Mouse (Mus musculus): ENCODE measurements at regions not wholly inside any gene's neighbourhood (a gene's known extent, or its start where the extent isn't known, plus 50 kb on each side); places are given as distances from the start of the nearest gene placed in this dataset.

GRCm38 (mm10) chr8:8997621-8998020, 307.3 kb upstream of the Arglu1 start:
- Histone ChIP-seq H3K4me3 (no peak overlapping the region), H3K36me3 (ENCODE audit: control insufficient read depth, insufficient read depth) (no peaks in the 10 kb centered on the region), H3K27me3 (ENCODE audit: control insufficient read depth, insufficient read depth, insufficient read length) (no peaks in the 10 kb centered on the region), H3K4me2 (ENCODE audit: low read depth) (no peak overlapping the region), H3ac (ENCODE audit: control insufficient read depth, insufficient read length) (no peak overlapping the region), H3K79me2 (ENCODE audit: control insufficient read depth, insufficient read depth) (no peaks in the 10 kb centered on the region)
- TF ChIP-seq SRF (IDR thresholded peaks at IDR 0.05; ENCODE audit: control insufficient read depth, insufficient read length, low read depth) = no peak
- TF ChIP-seq POLR2A (IDR thresholded peaks at IDR 0.05; ENCODE audit: insufficient read length, low read depth) = no peak
- TF ChIP-seq E2F4 (IDR thresholded peaks at IDR 0.05; ENCODE audit: insufficient read depth) = no peak
- TF ChIP-seq MYOD1 (IDR thresholded peaks at IDR 0.05; ENCODE audit: control insufficient read depth in 1 of 3, insufficient read length in 2 of 3, low read depth in 2 of 3) = no peak
- no peak for TF ChIP-seq USF1 (IDR thresholded peaks at IDR 0.05; ENCODE audit: low read depth)
- no peak for TF ChIP-seq TCF12 (IDR thresholded peaks at IDR 0.05; ENCODE audit: insufficient read depth, poor library complexity, severe bottlenecking)
- TF ChIP-seq TCF3 (IDR thresholded peaks at IDR 0.05; ENCODE audit: insufficient read length, low read depth) = no peak
- TF ChIP-seq CEBPB (IDR thresholded peaks at IDR 0.05; ENCODE audit: insufficient read depth, poor library complexity, severe bottlenecking) = no peak
- TF ChIP-seq POLR2AphosphoS2 (IDR thresholded peaks at IDR 0.05; ENCODE audit: insufficient read length, low read depth) = no peak
- TF ChIP-seq MYOG (IDR thresholded peaks at IDR 0.05; ENCODE audit: control insufficient read depth in 1 of 3, insufficient read depth in 1 of 3, insufficient read length in 2 of 3, low read depth in 2 of 3) = no peak
- no peak for TF ChIP-seq MAX (IDR thresholded peaks at IDR 0.05; ENCODE audit: low read depth)
- no peak for TF ChIP-seq REST (IDR thresholded peaks at IDR 0.05; ENCODE audit: insufficient read depth, insufficient read length)

- Histone ChIP-seq H3K36me3 (ENCODE audit: control insufficient read depth, insufficient read depth) (no peaks in the 10 kb centered on the region), H3ac (ENCODE audit: control insufficient read depth, insufficient read length) (no peak overlapping the region), H3K79me2 (ENCODE audit: control insufficient read depth, insufficient read depth) (no peaks in the 10 kb centered on the region), H3K4me3 (no peak overlapping the region), H3K4me2 (ENCODE audit: low read depth) (no peak overlapping the region), H3K27me3 (ENCODE audit: control insufficient read depth, insufficient read depth, insufficient read length) (no peaks in the 10 kb centered on the region)
- TF ChIP-seq E2F4 (IDR thresholded peaks at IDR 0.05; ENCODE audit: insufficient read depth) (no peak), POLR2AphosphoS2 (IDR thresholded peaks at IDR 0.05; ENCODE audit: insufficient read length, low read depth) (no peak), CEBPB (IDR thresholded peaks at IDR 0.05; ENCODE audit: insufficient read depth, poor library complexity, severe bottlenecking) (no peak), MAX (IDR thresholded peaks at IDR 0.05; ENCODE audit: low read depth) (no peak), TCF12 (IDR thresholded peaks at IDR 0.05; ENCODE audit: insufficient read depth, poor library complexity, severe bottlenecking) (no peak), POLR2A (IDR thresholded peaks at IDR 0.05; ENCODE audit: insufficient read length, low read depth) (no peak), TCF3 (IDR thresholded peaks at IDR 0.05; ENCODE audit: insufficient read length, low read depth) (no peak), MYOG (IDR thresholded peaks at IDR 0.05; ENCODE audit: control insufficient read depth in 1 of 3, insufficient read depth in 1 of 3, insufficient read length in 2 of 3, low read depth in 2 of 3) (no peak), USF1 (IDR thresholded peaks at IDR 0.05; ENCODE audit: low read depth) (no peak), SRF (IDR thresholded peaks at IDR 0.05; ENCODE audit: control insufficient read depth, insufficient read length, low read depth) (no peak), REST (IDR thresholded peaks at IDR 0.05; ENCODE audit: insufficient read depth, insufficient read length) (no peak), MYOD1 (IDR thresholded peaks at IDR 0.05; ENCODE audit: control insufficient read depth in 1 of 3, insufficient read length in 2 of 3, low read depth in 2 of 3) (no peak)
Observed at GRCm38 (mm10) chr8:8994596-8995189, 304.4 kb upstream of the Arglu1 start.

GRCm38 (mm10) chr8:8994008-8994407, 303.7 kb upstream of the Arglu1 start:
- Histone ChIP-seq H3ac (ENCODE audit: control insufficient read depth, insufficient read length) (no peak overlapping the region), H3K27me3 (ENCODE audit: control insufficient read depth, insufficient read depth, insufficient read length) (no peaks in the 10 kb centered on the region), H3K4me2 (ENCODE audit: low read depth) (no peak overlapping the region), H3K4me3 (no peak overlapping the region), H3K79me2 (ENCODE audit: control insufficient read depth, insufficient read depth) (no peaks in the 10 kb centered on the region), H3K36me3 (ENCODE audit: control insufficient read depth, insufficient read depth) (no peaks in the 10 kb centered on the region)
- TF ChIP-seq POLR2A (IDR thresholded peaks at IDR 0.05; ENCODE audit: insufficient read length, low read depth) = no peak
- TF ChIP-seq MYOD1 (IDR thresholded peaks at IDR 0.05; ENCODE audit: control insufficient read depth in 1 of 3, insufficient read length in 2 of 3, low read depth in 2 of 3) = no peak
- TF ChIP-seq SRF (IDR thresholded peaks at IDR 0.05; ENCODE audit: control insufficient read depth, insufficient read length, low read depth) = no peak
- no peak for TF ChIP-seq USF1 (IDR thresholded peaks at IDR 0.05; ENCODE audit: low read depth)
- no peak for TF ChIP-seq MAX (IDR thresholded peaks at IDR 0.05; ENCODE audit: low read depth)

- Histone ChIP-seq H3ac (ENCODE audit: control insufficient read depth, insufficient read length) (no peak overlapping the region), H3K4me2 (ENCODE audit: low read depth) (peak overlapping the region; percentile 46), H3K27me3 (ENCODE audit: control insufficient read depth, insufficient read depth, insufficient read length) (no peaks in the 10 kb centered on the region), H3K36me3 (ENCODE audit: control insufficient read depth, insufficient read depth) (no peaks in the 10 kb centered on the region), H3K4me3 (no peak overlapping the region), H3K79me2 (ENCODE audit: control insufficient read depth, insufficient read depth) (no peaks in the 10 kb centered on the region)
- TF ChIP-seq MYOD1 (IDR thresholded peaks at IDR 0.05; ENCODE audit: control insufficient read depth in 1 of 3, insufficient read length in 2 of 3, low read depth in 2 of 3) = no peak
- TF ChIP-seq SRF (IDR thresholded peaks at IDR 0.05; ENCODE audit: control insufficient read depth, insufficient read length, low read depth) = no peak
- TF ChIP-seq USF1 (IDR thresholded peaks at IDR 0.05; ENCODE audit: low read depth) = no peak
- no peak for TF ChIP-seq POLR2A (IDR thresholded peaks at IDR 0.05; ENCODE audit: insufficient read length, low read depth)
- TF ChIP-seq E2F4 (IDR thresholded peaks at IDR 0.05; ENCODE audit: insufficient read depth) = no peak
- TF ChIP-seq MYOG (IDR thresholded peaks at IDR 0.05; ENCODE audit: control insufficient read depth in 1 of 3, insufficient read depth in 1 of 3, insufficient read length in 2 of 3, low read depth in 2 of 3) = no peak
- TF ChIP-seq MAX (IDR thresholded peaks at IDR 0.05; ENCODE audit: low read depth) = no peak
- TF ChIP-seq TCF12 (IDR thresholded peaks at IDR 0.05; ENCODE audit: insufficient read depth, poor library complexity, severe bottlenecking) = no peak
- no peak for TF ChIP-seq POLR2AphosphoS2 (IDR thresholded peaks at IDR 0.05; ENCODE audit: insufficient read length, low read depth)
- TF ChIP-seq REST (IDR thresholded peaks at IDR 0.05; ENCODE audit: insufficient read depth, insufficient read length) = no peak
- no peak for TF ChIP-seq CEBPB (IDR thresholded peaks at IDR 0.05; ENCODE audit: insufficient read depth, poor library complexity, severe bottlenecking)
- no peak for TF ChIP-seq TCF3 (IDR thresholded peaks at IDR 0.05; ENCODE audit: insufficient read length, low read depth)
Observed at GRCm38 (mm10) chr8:8992461-8993032, 302.2 kb upstream of the Arglu1 start.
